Mouse (Mus musculus): ENCODE data around the gene Gm49396. TPM values are rescaled to one million over a fixed set of nuclear protein-coding genes. Genes with fewer than 3 reads are reported as not detected.

Gene Gm49396
- polyA plus RNA-seq (2017; shearing (Covaris generic)) = 10 to 100 TPM; 53.5 to 82.4 TPM

GRCm38 (mm10) chr7:30563117-30563905, at the start of gene Gm49396, which contains the start of the genes U2af1l4 and Psenen:
Gene Gm49396, plus strand, starts transcription at chr7:30563344.
Gene U2af1l4, plus strand, starts transcription at chr7:30563301.
Gene Psenen, minus strand, starts transcription at chr7:30563627.

GRCm38 (mm10) chr7:30534633-30535577, 28.2 kb upstream of the Gm49396 start, which contains the start of gene Arhgap33:
Gene Arhgap33, minus strand, starts transcription at chr7:30535060.

GRCm38 (mm10) chr7:30552102-30553020, 10.8 kb upstream of the Gm49396 start, which contains the start of the genes Hspb6 and Proser3:
Gene Hspb6, plus strand, starts transcription at chr7:30552178.
Gene Proser3, minus strand, starts transcription at chr7:30552299.

GRCm38 (mm10) chr7:30559443-30559954, 3.6 kb upstream of the Gm49396 start, which contains the start of gene Lin37:
Gene Lin37, minus strand, starts transcription at chr7:30559838.

GRCm38 (mm10) chr7:30564970-30565571, 1.9 kb downstream of the Gm49396 start, which contains the start of gene Igflr1:
Gene Igflr1, plus strand, starts transcription at chr7:30565427.

GRCm38 (mm10) chr7:30588676-30589434, 25.7 kb downstream of the Gm49396 start, which contains the start of gene Kmt2b:
Gene Kmt2b, minus strand, starts transcription at chr7:30588726.

GRCm38 (mm10) chr7:30598786-30599185, 35.6 kb downstream of the Gm49396 start, which contains the start of gene Zbtb32:
Gene Zbtb32, minus strand, starts transcription at chr7:30598909.

GRCm38 (mm10) chr7:30612654-30613402, 49.7 kb downstream of the Gm49396 start, which contains the start of gene Upk1a:
Gene Upk1a, minus strand, starts transcription at chr7:30612847.

Other genes starting within 250 kb of the Gm49396 start
- 10 to 100 TPM in 1 of 2 experiments, 1 to 10 TPM in 1; 3.8 to 22.5 TPM for gene Syne4, start 248.5 kb upstream of the Gm49396 start, polyA plus RNA-seq (2017; shearing (Covaris generic))
- gene E130208F15Rik, start 241.6 kb upstream of the Gm49396 start, polyA plus RNA-seq (2017; shearing (Covaris generic)) = not detected
- gene Sdhaf1, start 239.4 kb upstream of the Gm49396 start, polyA plus RNA-seq (2017; shearing (Covaris generic)) = 10 to 100 TPM; 32.0 to 75.5 TPM
- not detected for gene Lrfn3, start 200.6 kb upstream of the Gm49396 start, polyA plus RNA-seq (2017; shearing (Covaris generic))
- gene Tyrobp, start 149.6 kb upstream of the Gm49396 start, polyA plus RNA-seq (2017; shearing (Covaris generic)) = 10 to 100 TPM in 1 of 2 experiments, 1 to 10 TPM in 1; 7.1 to 32.2 TPM
- gene Hcst, start 143.5 kb upstream of the Gm49396 start, polyA plus RNA-seq (2017; shearing (Covaris generic)) = 100 to 1,000 TPM; 470 to 543 TPM
- 10 to 100 TPM; 78.6 to 95.9 TPM for gene Nfkbid, start 141.6 kb upstream of the Gm49396 start, polyA plus RNA-seq (2017; shearing (Covaris generic))
- 10 to 100 TPM; 10.8 to 23.2 TPM for gene Aplp1, start 117.8 kb upstream of the Gm49396 start, polyA plus RNA-seq (2017; shearing (Covaris generic))
- gene Kirrel2, start 105.7 kb upstream of the Gm49396 start, polyA plus RNA-seq (2017; shearing (Covaris generic)) = not detected
- not detected for gene Nphs1, start 105.0 kb upstream of the Gm49396 start, polyA plus RNA-seq (2017; shearing (Covaris generic))
- not detected for gene Prodh2, start 69.7 kb upstream of the Gm49396 start, polyA plus RNA-seq (2017; shearing (Covaris generic))
- gene Arhgap33, start 28.3 kb upstream of the Gm49396 start, polyA plus RNA-seq (2017; shearing (Covaris generic)) = 1 to 10 TPM; 1.5 to 2.5 TPM
- gene Hspb6, start 11.2 kb upstream of the Gm49396 start, polyA plus RNA-seq (2017; shearing (Covaris generic)) = 1 to 10 TPM; 1.9 to 4.1 TPM
- 1 to 10 TPM; 5.7 to 6.2 TPM for gene Proser3, start 11.0 kb upstream of the Gm49396 start, polyA plus RNA-seq (2017; shearing (Covaris generic))
- gene Lin37, start 3.5 kb upstream of the Gm49396 start, polyA plus RNA-seq (2017; shearing (Covaris generic)) = 100 to 1,000 TPM in 1 of 2 experiments, 10 to 100 TPM in 1; 92.9 to 107 TPM
- gene U2af1l4, start within 50 bp of the Gm49396 start, polyA plus RNA-seq (2017; shearing (Covaris generic)) = 10 to 100 TPM; 28.3 to 67.8 TPM
- 100 to 1,000 TPM; 231 to 234 TPM for gene Psenen, start 283 bp downstream of the Gm49396 start, polyA plus RNA-seq (2017; shearing (Covaris generic))
- gene Igflr1, start 2.1 kb downstream of the Gm49396 start, polyA plus RNA-seq (2017; shearing (Covaris generic)) = 100 to 1,000 TPM in 1 of 2 experiments, 10 to 100 TPM in 1; 66.2 to 268 TPM
- gene Kmt2b, start 25.4 kb downstream of the Gm49396 start, polyA plus RNA-seq (2017; shearing (Covaris generic)) = 10 to 100 TPM; 14.9 to 15.1 TPM
- 10 to 100 TPM; 12.9 to 34.9 TPM for gene Zbtb32, start 35.6 kb downstream of the Gm49396 start, polyA plus RNA-seq (2017; shearing (Covaris generic))
- gene Upk1a, start 49.5 kb downstream of the Gm49396 start, polyA plus RNA-seq (2017; shearing (Covaris generic)) = 1 to 10 TPM in 1 of 2 experiments, under 1 TPM in 1; 0.32 to 1.8 TPM
- 100 to 1,000 TPM; 713 to 756 TPM for gene Cox6b1, start 62.8 kb downstream of the Gm49396 start, polyA plus RNA-seq (2017; shearing (Covaris generic))
- not detected for gene Etv2, start 72.5 kb downstream of the Gm49396 start, polyA plus RNA-seq (2017; shearing (Covaris generic))
- gene Rbm42, start 87.0 kb downstream of the Gm49396 start, polyA plus RNA-seq (2017; shearing (Covaris generic)) = 100 to 1,000 TPM; 125 to 166 TPM
- gene Haus5, start 101.7 kb downstream of the Gm49396 start, polyA plus RNA-seq (2017; shearing (Covaris generic)) = 10 to 100 TPM; 18.3 to 29.7 TPM
- gene Pmis2, start 108.3 kb downstream of the Gm49396 start, polyA plus RNA-seq (2017; shearing (Covaris generic)) = under 1 TPM in 1 of 2 experiments, not detected in 1; 0.50 TPM
- gene 2200002J24Rik, start 135.6 kb downstream of the Gm49396 start, polyA plus RNA-seq (2017; shearing (Covaris generic)) = not detected
- under 1 TPM in 1 of 2 experiments, not detected in 1; 0.34 TPM for gene Atp4a, start 148.9 kb downstream of the Gm49396 start, polyA plus RNA-seq (2017; shearing (Covaris generic))
- 100 to 1,000 TPM in 1 of 2 experiments, 10 to 100 TPM in 1; 85.3 to 135 TPM for gene Tmem147, start 166.2 kb downstream of the Gm49396 start, polyA plus RNA-seq (2017; shearing (Covaris generic))
- gene Gapdhs, start 180.3 kb downstream of the Gm49396 start, polyA plus RNA-seq (2017; shearing (Covaris generic)) = under 1 TPM; 0.34 to 0.55 TPM
- gene Sbsn, start 188.1 kb downstream of the Gm49396 start, polyA plus RNA-seq (2017; shearing (Covaris generic)) = 1 to 10 TPM in 1 of 2 experiments, not detected in 1; 2.9 TPM
- not detected for gene Dmkn, start 200.4 kb downstream of the Gm49396 start, polyA plus RNA-seq (2017; shearing (Covaris generic))
- gene Krtdap, start 224.6 kb downstream of the Gm49396 start, polyA plus RNA-seq (2017; shearing (Covaris generic)) = not detected

All from activated CD4-positive, CD25-positive, alpha-beta regulatory T cell (primary cell).